Mouse (Mus musculus): ENCODE data around the gene Fam20b.
A peak's percentile ranks its signal among the peaks of the same experiment; 100 is the strongest.

Fam20b gene

DNA sequence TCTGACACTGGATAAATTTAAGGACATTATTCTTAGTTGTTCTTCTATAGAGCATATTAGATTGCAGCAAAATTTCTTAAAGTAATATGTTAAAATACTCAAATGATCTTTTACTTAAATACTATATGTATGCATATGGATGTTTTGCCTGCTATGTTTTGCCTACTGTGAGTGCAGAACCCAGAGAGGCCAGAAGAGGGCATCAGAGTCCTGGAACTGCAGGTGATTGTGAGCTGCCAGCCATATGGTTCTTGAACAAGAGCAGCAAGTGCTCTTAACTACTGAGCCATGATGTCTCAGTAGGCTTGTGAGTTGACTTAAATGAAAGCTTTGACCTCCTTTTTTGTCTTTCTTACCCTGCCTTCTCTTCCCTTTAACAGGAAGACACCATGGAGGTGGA lies 87.9 kb downstream of the Fam20b start:
- DNase-seq: peak in 1 of 2 experiments; percentile 59

DNA sequence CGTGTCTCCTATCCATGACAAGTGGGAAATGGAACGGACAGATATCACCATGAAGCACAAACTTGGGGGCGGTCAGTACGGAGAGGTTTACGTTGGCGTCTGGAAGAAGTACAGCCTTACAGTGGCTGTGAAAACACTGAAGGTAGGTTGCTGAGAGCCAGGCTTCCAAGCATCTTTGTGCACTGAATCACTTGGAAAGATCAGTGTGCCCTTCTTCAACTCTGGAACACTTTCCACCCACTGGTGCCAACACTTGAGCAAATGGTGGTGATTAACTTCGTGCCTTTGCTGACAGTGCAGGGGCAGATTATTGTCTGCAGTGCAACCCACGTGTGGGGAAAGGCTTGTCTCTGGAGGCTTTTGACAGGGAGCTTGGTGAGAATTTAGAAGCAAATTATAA lies 88.9 kb downstream of the Fam20b start:
- no peak for DNase-seq
